Mouse (Mus musculus): ENCODE data around the gene Fbxo33. TPM values are rescaled to one million over a fixed set of nuclear protein-coding genes. Genes with fewer than 3 reads are reported as not detected.

The Fbxo33 gene
- polyA plus RNA-seq (2012): 12.0 and 16.0 TPM in 2 replicates

GRCm38 (mm10) chr12:59219325-59220225, at the start of gene Fbxo33:
Gene Fbxo33 (minus strand): TSS chr12:59219725.

Other genes starting within 250 kb of the Fbxo33 start
- 4.2 and 5.0 TPM in 2 replicates for gene Sec23a, start 207.7 kb downstream of the Fbxo33 start, polyA plus RNA-seq (2012)
- 3.1 and 3.6 TPM in 2 replicates for gene Gemin2, start 206.3 kb downstream of the Fbxo33 start, polyA plus RNA-seq (2012)
- 74.6 and 76.4 TPM in 2 replicates for gene Trappc6b, start 158.3 kb downstream of the Fbxo33 start, polyA plus RNA-seq (2012)
- gene Pnn, start 152.8 kb downstream of the Fbxo33 start, polyA plus RNA-seq (2012): 56.7 and 95.4 TPM in 2 replicates
- 61.8 and 62.1 TPM in 2 replicates for gene Mia2, start 123.9 kb downstream of the Fbxo33 start, polyA plus RNA-seq (2012)